Mouse (Mus musculus) megakaryocyte, embryonic 14.5 days (primary cell): ENCODE results near the gene Lrrc8b.

ENCODE experiments used
- FLI1 ChIP-seq: IDR thresholded peaks from 2 replicates; pipeline ENCODE4 v1.6.1; 2012; ENCODE audit warnings: low read length, inconsistent platforms, mixed read lengths
- GATA1 ChIP-seq: IDR thresholded peaks from 3 replicates; pipeline ENCODE4 v1.6.1; 2012; ENCODE audit warnings: mixed read lengths, low read length, inconsistent platforms, borderline replicate concordance

DNA sequence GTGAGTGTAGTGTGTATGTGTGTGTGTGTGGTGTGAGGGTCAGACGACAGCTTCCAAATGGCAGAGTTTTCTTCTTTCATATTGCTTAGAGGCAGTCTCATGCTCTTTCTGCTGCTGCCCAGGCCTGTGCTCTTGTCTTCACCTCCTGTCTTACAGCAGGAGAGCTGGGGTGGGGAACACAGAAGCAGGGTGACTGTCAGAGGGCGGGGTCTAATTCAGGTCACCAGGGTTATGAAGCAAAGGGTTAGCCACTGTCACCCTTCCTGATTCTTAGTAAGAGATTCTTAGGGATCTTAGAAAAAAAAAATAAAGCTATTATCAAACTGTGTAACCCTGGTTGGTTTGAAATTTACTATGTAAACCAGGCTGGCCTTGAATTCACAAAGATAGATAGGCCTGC, 10.0 kb downstream of the Lrrc8b start:
- no peak for TF ChIP-seq GATA1
- TF ChIP-seq FLI1, result no peak
